Mouse (Mus musculus) C2C12 (cell line): Measurements from ENCODE around the gene Atoh7. TPM values are rescaled to one million over a fixed set of nuclear protein-coding genes. Genes with fewer than 3 reads are reported as not detected.

ENCODE experiments used
- H3K27me3 ChIP-seq: one replicate; pipeline ENCODE4 v1.6.1; 2011; ENCODE audit not compliant: control insufficient read depth, insufficient read depth, insufficient read length
- H3K36me3 ChIP-seq: one replicate; pipeline ENCODE4 v1.6.1; 2011; ENCODE audit not compliant: control insufficient read depth, insufficient read depth
- H3K4me3 ChIP-seq: one replicate; pipeline ENCODE4 v1.5.1; 2011; ENCODE audit warnings: mild to moderate bottlenecking, control low read depth; ENCODE audit not compliant: poor library complexity, insufficient read depth, severe bottlenecking
- H3K79me2 ChIP-seq: one replicate; pipeline ENCODE4 v1.6.1; 2011; ENCODE audit not compliant: control insufficient read depth, insufficient read depth
- H3K79me3 ChIP-seq: one replicate; pipeline ENCODE4 v1.6.1; 2011; ENCODE audit warnings: low read depth, control low read depth
- H3ac ChIP-seq: one replicate; pipeline ENCODE3; 2011; ENCODE audit warnings: low read depth; ENCODE audit not compliant: control insufficient read depth, insufficient read length
- CEBPB ChIP-seq: IDR thresholded peaks from one replicate; pipeline ENCODE4 v1.6.1; 2011; ENCODE audit warnings: low read depth, mild to moderate bottlenecking, control low read depth, moderate library complexity
- CTCF ChIP-seq: IDR thresholded peaks from one replicate; pipeline ENCODE4 v1.5.1; 2011; ENCODE audit not compliant: control insufficient read depth, insufficient read depth, insufficient read length
- FOSL1 ChIP-seq: IDR thresholded peaks from one replicate; pipeline ENCODE4 v1.8.0; 2011; ENCODE audit warnings: mild to moderate bottlenecking, low read length; ENCODE audit not compliant: poor library complexity, insufficient read depth, severe bottlenecking
- MAX ChIP-seq: IDR thresholded peaks from one replicate; pipeline ENCODE4 v1.6.1; 2011; ENCODE audit warnings: mild to moderate bottlenecking, control low read depth
- MYOD1 ChIP-seq: IDR thresholded peaks from one replicate; pipeline ENCODE4 v1.6.1; 2011; ENCODE audit warnings: low read depth; ENCODE audit not compliant: control insufficient read depth, insufficient read length
- MYOG ChIP-seq: IDR thresholded peaks from one replicate; pipeline ENCODE4 v1.6.1; 2011; ENCODE audit not compliant: control insufficient read depth, insufficient read length; ENCODE audit errors: extremely low read depth
- USF1 ChIP-seq: IDR thresholded peaks from one replicate; pipeline ENCODE4 v1.6.1; 2011; ENCODE audit warnings: low read depth, mild to moderate bottlenecking, control low read depth, moderate library complexity
- polyA plus RNA-seq: library from polyadenylated mRNA; unstranded; fragments of >200 nt; fragmentation: generic; extraction: Trizol; gene quantifications from one replicate; pipeline ENCODE4 v1.2.1, GENCODE M21; 2012; ENCODE audit warnings: missing spikeins

Atoh7 gene
- polyA plus RNA-seq, 1 experiment, result not detected

- Histone ChIP-seq H3K27me3 (peaks cover 27% of the 10 kb centered on the region), H3ac (no peak overlapping the region), H3K4me3 (no peak overlapping the region), H3K79me3 (no peaks in the 10 kb centered on the region), H3K79me2 (no peaks in the 10 kb centered on the region), H3K36me3 (no peaks in the 10 kb centered on the region)
- TF ChIP-seq CTCF (no peak), FOSL1 (no peak), CEBPB (no peak), USF1 (no peak), MYOD1 (no peak), MAX (no peak), MYOG (no peak)
Measured at GRCm38 (mm10) chr10:63056966-63057750, 42.3 kb upstream of the Atoh7 start.

GRCm38 (mm10) chr10:63059862-63060261, 39.6 kb upstream of the Atoh7 start, which contains the start of gene Pbld1:
Gene Pbld1, plus strand, starts transcription at chr10:63060162.
- Histone ChIP-seq H3ac (no peak within 1 kb of the TSS), H3K79me2 (no peaks in the 10 kb centered on the region), H3K27me3 (peaks cover 46% of the 10 kb centered on the region), H3K79me3 (no peaks in the 10 kb centered on the region), H3K4me3 (no peak within 1 kb of the TSS), H3K36me3 (no peaks in the 10 kb centered on the region)
- TF ChIP-seq CEBPB (no peak), MYOG (no peak), CTCF (no peak), FOSL1 (no peak)

GRCm38 (mm10) chr10:63060406-63060805, 39.0 kb upstream of the Atoh7 start:
- TF ChIP-seq USF1 (no peak), CTCF (no peak), FOSL1 (no peak), MYOD1 (no peak), CEBPB (no peak), MAX (no peak), MYOG (no peak)
- H3K79me3 ChIP-seq, result no peaks in the 10 kb centered on the region

GRCm38 (mm10) chr10:63061266-63061665, 38.2 kb upstream of the Atoh7 start:
- Histone ChIP-seq H3K79me2 (no peaks in the 10 kb centered on the region), H3ac (no peak overlapping the region), H3K36me3 (no peaks in the 10 kb centered on the region), H3K4me3 (no peak overlapping the region), H3K79me3 (no peaks in the 10 kb centered on the region), H3K27me3 (peaks cover 46% of the 10 kb centered on the region)
- no peak for TF ChIP-seq MYOG
- no peak for TF ChIP-seq MYOD1
- TF ChIP-seq FOSL1, result no peak
- TF ChIP-seq CEBPB, result no peak
- TF ChIP-seq MAX, result no peak
- no peak for TF ChIP-seq CTCF
- TF ChIP-seq USF1, result no peak

More at GRCm38 (mm10) chr10:63060406-63060805, 39.0 kb upstream of the Atoh7 start:
- Histone ChIP-seq H3K27me3 (peaks cover 46% of the 10 kb centered on the region), H3K79me2 (no peaks in the 10 kb centered on the region), H3K36me3 (no peaks in the 10 kb centered on the region), H3ac (no peak overlapping the region), H3K4me3 (no peak overlapping the region)

- TF ChIP-seq CEBPB (no peak), MYOD1 (no peak), CTCF (no peak)
- no peaks in the 10 kb centered on the region for H3K79me3 ChIP-seq
- H3K27me3 ChIP-seq, result peaks cover 38% of the 10 kb centered on the region
- H3K36me3 ChIP-seq, result no peaks in the 10 kb centered on the region
- no peaks in the 10 kb centered on the region for H3K79me2 ChIP-seq
- H3K4me3 ChIP-seq, result no peak overlapping the region
- no peak overlapping the region for H3ac ChIP-seq
Measured at GRCm38 (mm10) chr10:63062696-63063095, 36.8 kb upstream of the Atoh7 start.

- Histone ChIP-seq H3K36me3 (no peaks in the 10 kb centered on the region), H3K27me3 (peaks cover 38% of the 10 kb centered on the region), H3K79me2 (no peaks in the 10 kb centered on the region), H3ac (no peak overlapping the region), H3K4me3 (no peak overlapping the region), H3K79me3 (no peaks in the 10 kb centered on the region)
- TF ChIP-seq CEBPB (no peak), CTCF (no peak), FOSL1 (no peak), MAX (no peak), MYOD1 (no peak), MYOG (no peak), USF1 (no peak)
Measured at GRCm38 (mm10) chr10:63063365-63063764, 36.1 kb upstream of the Atoh7 start.
